Mouse (Mus musculus) ovary, postnatal 36 days (tissue): ENCODE measurements around the gene Tbc1d2b.

Experiments
- DNase-seq: peaks from one replicate; pipeline ENCODE4 v3.0.0; 2022; ENCODE audit warnings: low spot score, mixed read lengths

Gene Tbc1d2b

GRCm38 (mm10) chr9:90270193-90270943 lies at the start of gene Tbc1d2b:
Tbc1d2b (minus strand) TSS chr9:90270804.
- peak; percentile 76 for DNase-seq

GRCm38 (mm10) chr9:90316300-90316699 lies 45.7 kb upstream of the Tbc1d2b start:
- no peak for DNase-seq

- DNase-seq = no peak
Measured at GRCm38 (mm10) chr9:90315662-90316061, 45.1 kb upstream of the Tbc1d2b start.

- no peak for DNase-seq
Measured at GRCm38 (mm10) chr9:90304254-90304653, 33.6 kb upstream of the Tbc1d2b start.

- no peak for DNase-seq
Measured at GRCm38 (mm10) chr9:90303101-90303835, 32.7 kb upstream of the Tbc1d2b start.

- no peak for DNase-seq
Measured at GRCm38 (mm10) chr9:90302670-90303069, 32.1 kb upstream of the Tbc1d2b start.

- DNase-seq = no peak
Measured at GRCm38 (mm10) chr9:90301081-90301688, 30.6 kb upstream of the Tbc1d2b start.

GRCm38 (mm10) chr9:90297637-90298036 lies 27.0 kb upstream of the Tbc1d2b start:
- no peak for DNase-seq

- no peak for DNase-seq
Measured at GRCm38 (mm10) chr9:90293641-90294398, 23.2 kb upstream of the Tbc1d2b start.

- no peak for DNase-seq
Measured at GRCm38 (mm10) chr9:90278397-90278796, 7.8 kb upstream of the Tbc1d2b start.

- no peak for DNase-seq
Measured at GRCm38 (mm10) chr9:90277884-90278283, 7.3 kb upstream of the Tbc1d2b start.

- DNase-seq = no peak
Measured at GRCm38 (mm10) chr9:90276779-90277178, 6.2 kb upstream of the Tbc1d2b start.

- no peak for DNase-seq
Measured at GRCm38 (mm10) chr9:90275906-90276305, 5.3 kb upstream of the Tbc1d2b start.

- no peak for DNase-seq
Measured at GRCm38 (mm10) chr9:90275500-90275899, 4.9 kb upstream of the Tbc1d2b start.

GRCm38 (mm10) chr9:90274516-90274915 lies 3.9 kb upstream of the Tbc1d2b start:
- DNase-seq = no peak

GRCm38 (mm10) chr9:90272346-90272745 lies 1.7 kb upstream of the Tbc1d2b start:
- no peak for DNase-seq

GRCm38 (mm10) chr9:90271541-90272090 lies 1.0 kb upstream of the Tbc1d2b start:
- DNase-seq = no peak

- DNase-seq = no peak
Measured at GRCm38 (mm10) chr9:90270944-90271295, 316 bp upstream of the Tbc1d2b start.

- peak; percentile 63 for DNase-seq
Measured at GRCm38 (mm10) chr9:90269011-90269681, 1.5 kb downstream of the Tbc1d2b start.

- no peak for DNase-seq
Measured at GRCm38 (mm10) chr9:90266926-90267325, 3.7 kb downstream of the Tbc1d2b start.

- DNase-seq = no peak
Measured at GRCm38 (mm10) chr9:90266059-90266458, 4.5 kb downstream of the Tbc1d2b start.
